Mouse (Mus musculus): ENCODE measurements around the gene Pak1. TPM values are rescaled to one million over a fixed set of nuclear protein-coding genes. Genes with fewer than 3 reads are reported as not detected.

The Pak1 gene
- polyA plus RNA-seq, 1 experiment from 2014 or later = 72.2 TPM

GRCm38 (mm10) chr7:97877846-97878538, 89.7 kb downstream of the Pak1 start:
- 94% methylated on average over 7 of the region's 7 CpGs for WGBS

GRCm38 (mm10) chr7:97911646-97912045, 123.3 kb downstream of the Pak1 start:
- ATAC-seq (replicated peaks; ENCODE audit: low FRiP score) = no peak
- Histone ChIP-seq H3K36me3 (ENCODE audit: control insufficient read depth, insufficient read depth, low read length) (0 out of 2 replicates have a peak, but pooled peaks cover 2% of the 10 kb centered on the region), H3K4me2 (ENCODE audit: low read depth, low read length, severe bottlenecking) (no peak overlapping the region)

More at GRCm38 (mm10) chr7:97877846-97878538, 89.7 kb downstream of the Pak1 start:
- Histone ChIP-seq H3K27me3 (ENCODE audit: control insufficient read depth, insufficient read depth, low read length) (no peaks in the 10 kb centered on the region), H3K27ac (ENCODE audit: low read depth, low read length) (no peak overlapping the region), H3K4me1 (replicated peaks; ENCODE audit: control insufficient read depth, insufficient read depth, low read length) (no peaks in the 10 kb centered on the region), H3K4me3 (ENCODE audit: low read depth, low read length) (no peak overlapping the region), H3K36me3 (ENCODE audit: control insufficient read depth, insufficient read depth, low read length) (no peaks in the 10 kb centered on the region), H3K9me3 (ENCODE audit: control insufficient read depth, low read length) (no peaks in the 10 kb centered on the region), H3K9ac (ENCODE audit: low read length) (no peak overlapping the region), H3K4me2 (ENCODE audit: low read depth, low read length, severe bottlenecking) (no peak overlapping the region)
- DNase-seq (ENCODE audit: low spot score) (no peak), ATAC-seq (replicated peaks; ENCODE audit: low FRiP score) (no peak)

GRCm38 (mm10) chr7:97914833-97915516, 126.6 kb downstream of the Pak1 start:
- Histone ChIP-seq H3K4me2 (ENCODE audit: low read depth, low read length, severe bottlenecking) (no peak overlapping the region), H3K27ac (ENCODE audit: low read depth, low read length) (no peak overlapping the region), H3K9ac (ENCODE audit: low read length) (no peak overlapping the region), H3K4me1 (replicated peaks; ENCODE audit: control insufficient read depth, insufficient read depth, low read length) (no peaks in the 10 kb centered on the region), H3K36me3 (ENCODE audit: control insufficient read depth, insufficient read depth, low read length) (no peaks in the 10 kb centered on the region), H3K9me3 (ENCODE audit: control insufficient read depth, low read length) (no peaks in the 10 kb centered on the region), H3K4me3 (ENCODE audit: low read depth, low read length) (no peak overlapping the region), H3K27me3 (ENCODE audit: control insufficient read depth, insufficient read depth, low read length) (no peaks in the 10 kb centered on the region)
- DNase-seq (ENCODE audit: low spot score) = no peak
- 88% methylated on average over 2 of the region's 2 CpGs for WGBS
- ATAC-seq (replicated peaks; ENCODE audit: low FRiP score) = no peak

More at GRCm38 (mm10) chr7:97911646-97912045, 123.3 kb downstream of the Pak1 start:
- no peak for DNase-seq (ENCODE audit: low spot score)
- H3K4me1 ChIP-seq (replicated peaks; ENCODE audit: control insufficient read depth, insufficient read depth, low read length) = no peaks in the 10 kb centered on the region
- H3K27me3 ChIP-seq (ENCODE audit: control insufficient read depth, insufficient read depth, low read length) = no peaks in the 10 kb centered on the region
- H3K4me3 ChIP-seq (ENCODE audit: low read depth, low read length) = no peak overlapping the region
- no peak overlapping the region for H3K9ac ChIP-seq (ENCODE audit: low read length)
- H3K9me3 ChIP-seq (ENCODE audit: control insufficient read depth, low read length) = no peaks in the 10 kb centered on the region
- WGBS = 83% methylated on average over 3 of the region's 3 CpGs
- H3K27ac ChIP-seq (ENCODE audit: low read depth, low read length) = no peak overlapping the region

- Histone ChIP-seq H3K9ac (ENCODE audit: low read length) (no peak within 1 kb of the TSS), H3K36me3 (ENCODE audit: control insufficient read depth, insufficient read depth, low read length) (no peaks in the 10 kb centered on the region), H3K4me1 (replicated peaks; ENCODE audit: control insufficient read depth, insufficient read depth, low read length) (no peaks in the 10 kb centered on the region), H3K4me2 (ENCODE audit: low read depth, low read length, severe bottlenecking) (no peak within 1 kb of the TSS), H3K4me3 (ENCODE audit: low read depth, low read length) (no peak within 1 kb of the TSS), H3K27ac (ENCODE audit: low read depth, low read length) (no peak within 1 kb of the TSS), H3K9me3 (ENCODE audit: control insufficient read depth, low read length) (no peaks in the 10 kb centered on the region), H3K27me3 (ENCODE audit: control insufficient read depth, insufficient read depth, low read length) (no peaks in the 10 kb centered on the region)
- DNase-seq (ENCODE audit: low spot score) (no peak), ATAC-seq (replicated peaks; ENCODE audit: low FRiP score) (no peak)
- WGBS = 85% methylated on average over 12 of the region's 12 CpGs
Measured at GRCm38 (mm10) chr7:97919742-97920141, 131.4 kb downstream of the Pak1 start, which contains the start of gene Gdpd4. Gdpd4 (plus strand) TSS chr7:97919955.

- no peak overlapping the region for H3K27ac ChIP-seq (ENCODE audit: low read depth, low read length)
- no peak for DNase-seq (ENCODE audit: low spot score)
- no peaks in the 10 kb centered on the region for H3K27me3 ChIP-seq (ENCODE audit: control insufficient read depth, insufficient read depth, low read length)
- H3K9me3 ChIP-seq (ENCODE audit: control insufficient read depth, low read length) = no peaks in the 10 kb centered on the region
- no peak overlapping the region for H3K4me3 ChIP-seq (ENCODE audit: low read depth, low read length)
- H3K4me2 ChIP-seq (ENCODE audit: low read depth, low read length, severe bottlenecking) = no peak overlapping the region
- ATAC-seq (replicated peaks; ENCODE audit: low FRiP score) = no peak
- no peak overlapping the region for H3K9ac ChIP-seq (ENCODE audit: low read length)
- no peaks in the 10 kb centered on the region for H3K4me1 ChIP-seq (replicated peaks; ENCODE audit: control insufficient read depth, insufficient read depth, low read length)
- H3K36me3 ChIP-seq (ENCODE audit: control insufficient read depth, insufficient read depth, low read length) = no peaks in the 10 kb centered on the region
- WGBS = 77% methylated on average over 1 of the region's 1 CpGs
Measured at GRCm38 (mm10) chr7:97925819-97926218, 137.5 kb downstream of the Pak1 start.

GRCm38 (mm10) chr7:97926978-97927377, 138.6 kb downstream of the Pak1 start:
- Histone ChIP-seq H3K27ac (ENCODE audit: low read depth, low read length) (no peak overlapping the region), H3K36me3 (ENCODE audit: control insufficient read depth, insufficient read depth, low read length) (no peaks in the 10 kb centered on the region), H3K9me3 (ENCODE audit: control insufficient read depth, low read length) (no peaks in the 10 kb centered on the region), H3K4me2 (ENCODE audit: low read depth, low read length, severe bottlenecking) (no peak overlapping the region), H3K4me3 (ENCODE audit: low read depth, low read length) (no peak overlapping the region), H3K9ac (ENCODE audit: low read length) (no peak overlapping the region), H3K4me1 (replicated peaks; ENCODE audit: control insufficient read depth, insufficient read depth, low read length) (no peaks in the 10 kb centered on the region), H3K27me3 (ENCODE audit: control insufficient read depth, insufficient read depth, low read length) (no peaks in the 10 kb centered on the region)
- ATAC-seq (replicated peaks; ENCODE audit: low FRiP score) = no peak
- DNase-seq (ENCODE audit: low spot score) = no peak
- 92% methylated on average over 5 of the region's 5 CpGs for WGBS

GRCm38 (mm10) chr7:97944485-97944884, 156.1 kb downstream of the Pak1 start:
- no peaks in the 10 kb centered on the region for H3K36me3 ChIP-seq (ENCODE audit: control insufficient read depth, insufficient read depth, low read length)
- 72% methylated on average over 1 of the region's 1 CpGs for WGBS
- no peak overlapping the region for H3K4me2 ChIP-seq (ENCODE audit: low read depth, low read length, severe bottlenecking)
- DNase-seq (ENCODE audit: low spot score) = no peak
- ATAC-seq (replicated peaks; ENCODE audit: low FRiP score) = no peak
- no peak overlapping the region for H3K4me3 ChIP-seq (ENCODE audit: low read depth, low read length)
- H3K27me3 ChIP-seq (ENCODE audit: control insufficient read depth, insufficient read depth, low read length) = no peaks in the 10 kb centered on the region
- H3K27ac ChIP-seq (ENCODE audit: low read depth, low read length) = no peak overlapping the region
- no peaks in the 10 kb centered on the region for H3K9me3 ChIP-seq (ENCODE audit: control insufficient read depth, low read length)
- H3K9ac ChIP-seq (ENCODE audit: low read length) = no peak overlapping the region
- H3K4me1 ChIP-seq (replicated peaks; ENCODE audit: control insufficient read depth, insufficient read depth, low read length) = no peaks in the 10 kb centered on the region

Measured in forebrain, embryonic 11.5 days (tissue).